Mouse (Mus musculus) ovary, adult 18-20 months (tissue): ENCODE measurements around the gene Iqsec1.

Experiments
- DNase-seq: peaks from one replicate; pipeline ENCODE4 v3.0.0; 2022; ENCODE audit warnings: low spot score, mixed read lengths

Iqsec1 gene

DNA sequence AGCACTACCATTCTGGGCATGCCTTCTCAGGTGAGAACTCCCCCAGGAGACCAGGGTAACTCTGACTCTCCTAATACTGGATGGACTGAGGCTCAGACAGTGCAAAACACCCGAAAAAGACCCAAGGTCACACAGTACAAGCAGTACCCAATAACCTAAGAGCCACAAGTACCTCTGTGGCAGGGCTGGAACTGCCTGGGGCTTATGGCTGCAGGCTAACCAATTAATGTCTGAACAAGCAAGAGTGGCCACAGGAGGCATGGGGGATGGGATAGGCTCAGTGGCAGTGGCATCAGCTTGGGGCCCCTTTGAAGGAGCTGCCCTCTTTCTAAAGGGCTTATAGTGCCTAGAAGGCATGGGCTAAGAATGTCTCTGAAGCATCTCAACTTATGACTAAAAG, 263.0 kb downstream of the Iqsec1 start:
- no peak for DNase-seq

DNA sequence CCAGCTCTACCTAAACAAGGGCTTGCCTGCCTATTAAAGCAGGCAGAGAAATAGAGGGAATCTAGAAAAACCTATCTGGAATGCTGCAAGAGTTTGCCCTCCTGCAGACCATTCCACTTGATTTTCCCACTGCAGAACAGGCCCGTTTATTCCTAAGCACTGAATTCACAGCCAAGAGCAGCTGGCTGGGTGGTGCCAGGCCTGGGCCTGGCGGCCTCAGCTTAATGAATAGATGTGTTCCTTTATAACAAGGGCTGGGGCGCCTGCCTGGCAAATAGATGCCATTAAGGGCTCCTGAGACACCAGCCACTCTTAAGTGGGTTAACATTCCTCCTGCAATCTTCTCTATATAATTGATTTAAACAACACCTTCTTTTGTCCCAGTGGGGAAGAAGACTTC, 265.5 kb downstream of the Iqsec1 start:
- no peak for DNase-seq

DNA sequence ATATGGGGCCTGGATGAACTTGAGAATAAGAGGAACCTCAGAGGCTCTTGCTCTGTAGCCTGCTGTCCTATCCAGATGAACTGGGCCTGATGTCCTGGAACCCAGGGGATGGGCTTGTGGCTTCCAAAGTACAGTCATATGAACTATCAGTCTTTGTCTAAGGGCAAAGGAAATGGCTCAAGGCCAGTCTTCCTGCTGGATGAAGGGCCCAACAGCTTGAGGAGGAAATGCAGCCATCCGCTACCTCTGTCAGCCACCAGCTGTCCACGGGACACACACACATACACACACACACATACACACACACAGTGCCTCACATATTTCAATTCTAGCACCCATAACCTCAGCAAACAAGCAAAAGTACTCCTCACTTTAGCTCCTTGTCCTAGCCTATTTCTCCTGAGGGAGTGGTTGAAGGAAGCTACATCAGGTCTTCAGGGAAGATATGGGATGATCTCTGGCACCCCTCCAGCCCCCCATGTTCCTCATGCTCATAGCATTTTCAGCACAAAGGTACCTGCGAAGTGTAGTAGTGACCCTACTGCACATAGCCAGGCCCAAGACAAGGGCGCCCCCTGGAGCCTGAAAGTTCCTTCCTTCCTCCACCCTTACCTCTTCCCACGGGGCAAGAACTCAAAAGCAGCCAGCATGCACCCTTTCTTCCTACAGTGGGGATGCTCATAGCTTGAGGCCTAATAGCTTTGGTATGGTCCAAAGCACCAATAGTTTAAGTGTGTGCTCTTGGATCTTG, 267.3 kb downstream of the Iqsec1 start:
- DNase-seq, result no peak

DNA sequence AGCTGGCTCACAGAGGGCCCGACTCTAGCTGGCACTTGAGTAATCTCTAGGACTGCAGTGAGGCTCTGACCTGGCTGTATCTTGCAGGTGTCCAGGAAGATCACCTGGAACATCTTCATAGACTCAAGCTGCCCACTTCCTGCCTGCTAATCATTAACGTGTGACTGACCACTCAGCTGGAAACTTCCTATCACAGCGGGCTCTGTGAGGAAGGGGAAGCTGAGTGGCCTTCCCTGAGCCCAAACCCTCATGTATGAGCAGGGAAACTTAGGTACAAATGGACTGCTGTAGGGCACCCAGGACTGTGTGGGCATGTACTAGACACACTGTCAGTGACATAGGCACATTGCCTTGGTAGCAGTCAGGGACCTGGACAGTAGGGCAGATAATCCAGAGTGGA, 268.3 kb downstream of the Iqsec1 start:
- DNase-seq, result no peak

DNA sequence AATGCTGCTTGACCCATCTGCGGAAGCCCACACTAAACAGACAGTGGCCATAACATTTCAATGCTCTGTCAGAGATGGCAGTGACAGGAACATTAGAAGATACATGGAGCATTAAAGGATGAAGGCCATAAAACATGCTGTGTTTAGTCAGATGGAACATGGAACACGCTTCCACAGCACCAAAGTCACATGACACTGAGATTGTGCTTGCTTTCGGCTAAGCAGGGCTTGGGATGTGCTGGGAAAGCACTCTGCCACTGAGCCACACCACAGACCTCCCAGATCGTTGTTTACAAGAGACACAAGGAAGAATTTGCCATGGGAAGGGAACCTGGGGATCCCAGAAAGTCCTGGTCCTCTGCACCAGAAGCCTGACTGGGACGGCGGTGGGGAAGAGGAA, 269.1 kb downstream of the Iqsec1 start:
- DNase-seq, result no peak

DNA sequence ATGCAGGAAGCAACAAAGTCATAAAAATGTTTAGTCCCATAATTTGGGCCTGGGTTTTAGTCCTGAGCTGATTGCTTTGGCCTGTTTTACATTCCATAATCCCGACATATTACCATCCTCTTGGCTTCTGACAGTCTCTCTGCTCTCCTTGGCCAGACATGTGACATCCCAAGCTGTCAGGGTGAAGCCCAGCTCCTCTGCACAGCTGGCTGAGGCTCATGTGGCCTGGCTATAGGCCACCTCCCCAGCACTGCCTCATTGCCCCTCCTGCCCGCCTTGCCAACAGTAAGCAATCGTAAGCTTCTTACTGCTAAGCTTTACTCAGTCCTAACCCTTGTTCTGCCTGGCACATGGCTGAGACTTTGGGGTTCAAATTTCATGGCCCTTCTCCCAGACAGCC, 270.0 kb downstream of the Iqsec1 start:
- DNase-seq, result no peak

DNA sequence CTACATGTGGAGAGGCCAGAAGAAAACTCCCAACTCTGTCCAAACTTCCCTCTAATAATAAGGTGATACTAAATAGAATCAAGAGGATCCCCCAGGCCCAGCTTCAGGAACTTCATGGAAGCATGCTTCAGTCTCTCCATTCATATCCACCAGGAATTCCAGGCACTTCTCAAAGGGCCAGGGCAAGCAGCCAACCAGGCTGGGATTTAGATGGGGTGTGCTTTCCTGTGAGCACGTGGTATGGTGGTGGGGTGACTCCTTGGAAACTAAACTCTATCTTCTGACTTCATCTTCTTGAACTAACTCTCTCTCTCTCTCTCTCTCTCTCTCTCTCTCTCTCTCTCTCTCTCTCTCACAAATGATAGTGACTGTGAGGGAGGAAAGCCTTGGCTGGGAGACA, 270.8 kb downstream of the Iqsec1 start:
- no peak for DNase-seq

DNA sequence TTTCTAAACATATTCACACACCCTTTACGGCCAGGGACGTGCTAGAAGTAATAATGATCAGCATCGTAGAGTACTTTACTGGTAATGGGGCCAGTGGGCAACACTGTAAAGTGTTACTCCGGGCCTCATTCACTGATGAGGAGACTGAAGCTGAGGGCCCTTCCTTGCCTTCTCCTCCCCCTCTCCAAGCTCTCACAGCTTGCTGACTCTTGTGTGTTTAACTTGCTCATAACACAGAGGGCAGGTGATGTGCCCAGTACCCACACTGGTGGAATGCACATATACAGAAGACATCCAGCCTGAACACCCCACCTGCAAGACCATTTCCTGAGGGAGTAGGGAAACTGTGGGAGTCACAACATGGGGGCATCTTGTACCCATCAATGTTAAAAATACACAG, 271.6 kb downstream of the Iqsec1 start:
- no peak for DNase-seq

DNA sequence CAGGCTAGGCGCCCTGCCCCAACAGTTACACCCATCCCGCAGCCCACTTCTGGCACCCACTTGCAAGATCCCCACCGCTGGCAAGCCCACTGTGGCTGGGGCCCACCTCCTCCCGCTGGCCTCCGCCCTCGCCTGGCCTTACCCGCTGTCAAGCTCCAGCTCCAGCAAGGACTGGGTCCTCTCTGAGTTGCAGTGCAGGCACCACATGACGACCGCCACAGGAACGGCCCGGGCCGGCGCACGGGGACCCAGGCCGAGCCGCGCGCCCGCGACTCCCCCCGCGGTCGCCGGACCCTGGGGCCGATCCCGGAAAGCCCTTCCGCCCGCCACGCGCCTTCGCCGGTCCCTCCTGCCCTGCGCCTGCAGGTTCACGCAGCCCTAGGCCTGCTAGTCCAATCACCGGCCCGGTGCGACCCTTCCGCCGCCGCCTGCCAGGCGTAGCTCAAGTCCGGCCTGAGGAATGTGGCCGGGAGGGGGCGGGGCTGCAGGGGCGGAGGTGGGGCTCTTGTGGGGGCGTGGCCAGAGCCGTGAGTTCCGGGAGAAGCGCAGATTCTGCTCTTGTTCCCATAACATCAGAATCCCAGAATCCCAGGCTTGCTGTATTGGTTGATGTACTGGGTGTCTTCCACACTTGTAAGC, 272.3 kb downstream of the Iqsec1 start:
- peak; percentile 81 for DNase-seq

DNA sequence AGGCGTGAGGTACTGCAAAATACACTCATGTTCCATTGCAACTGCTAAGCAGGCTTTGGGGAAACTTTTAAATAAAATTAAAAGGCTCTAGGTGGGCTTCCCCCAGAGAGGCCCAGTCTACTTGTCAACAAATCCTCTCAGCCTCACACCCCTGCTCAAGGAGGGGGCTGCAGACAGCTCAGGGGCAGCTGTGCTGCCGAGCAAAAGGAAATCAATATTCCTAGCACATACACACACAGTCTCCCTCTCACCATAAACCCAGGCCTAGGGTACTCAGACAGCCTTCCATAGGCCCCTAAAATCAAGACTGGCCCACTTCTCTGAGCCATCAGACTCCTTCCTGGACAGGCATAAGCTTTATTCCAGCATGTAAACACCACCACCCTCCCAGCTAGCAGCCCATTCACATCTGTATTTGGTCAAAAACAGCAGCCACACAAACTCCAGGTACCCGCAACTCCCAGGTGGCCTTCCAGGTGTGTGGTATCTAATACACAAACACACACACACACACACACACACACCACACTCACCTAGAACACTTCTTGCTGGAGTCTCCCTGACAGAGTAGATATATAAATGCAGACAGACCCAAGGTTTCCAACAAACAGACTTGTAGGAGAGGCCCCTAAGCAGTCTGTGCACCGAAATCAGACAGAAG, 273.1 kb downstream of the Iqsec1 start:
- DNase-seq, result no peak

DNA sequence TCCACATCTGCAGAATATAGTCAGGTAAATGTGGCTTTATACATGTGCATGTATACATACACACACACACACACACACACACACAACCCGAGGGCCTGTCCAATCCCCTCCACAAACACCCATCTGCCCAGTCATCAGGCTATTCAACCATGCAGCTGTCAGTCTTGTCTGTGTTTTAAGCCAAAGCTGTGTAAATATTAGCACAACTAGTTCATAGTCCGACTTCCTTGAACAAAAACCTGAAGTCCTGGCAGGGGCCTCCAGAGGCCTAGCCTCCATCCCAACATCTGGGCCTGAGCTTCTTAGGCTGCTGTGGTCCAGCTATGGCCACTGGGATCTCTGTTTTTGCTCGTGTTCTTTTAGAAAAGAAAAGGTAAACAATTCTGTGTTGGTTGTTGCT, 274.8 kb downstream of the Iqsec1 start:
- DNase-seq, result no peak

DNA sequence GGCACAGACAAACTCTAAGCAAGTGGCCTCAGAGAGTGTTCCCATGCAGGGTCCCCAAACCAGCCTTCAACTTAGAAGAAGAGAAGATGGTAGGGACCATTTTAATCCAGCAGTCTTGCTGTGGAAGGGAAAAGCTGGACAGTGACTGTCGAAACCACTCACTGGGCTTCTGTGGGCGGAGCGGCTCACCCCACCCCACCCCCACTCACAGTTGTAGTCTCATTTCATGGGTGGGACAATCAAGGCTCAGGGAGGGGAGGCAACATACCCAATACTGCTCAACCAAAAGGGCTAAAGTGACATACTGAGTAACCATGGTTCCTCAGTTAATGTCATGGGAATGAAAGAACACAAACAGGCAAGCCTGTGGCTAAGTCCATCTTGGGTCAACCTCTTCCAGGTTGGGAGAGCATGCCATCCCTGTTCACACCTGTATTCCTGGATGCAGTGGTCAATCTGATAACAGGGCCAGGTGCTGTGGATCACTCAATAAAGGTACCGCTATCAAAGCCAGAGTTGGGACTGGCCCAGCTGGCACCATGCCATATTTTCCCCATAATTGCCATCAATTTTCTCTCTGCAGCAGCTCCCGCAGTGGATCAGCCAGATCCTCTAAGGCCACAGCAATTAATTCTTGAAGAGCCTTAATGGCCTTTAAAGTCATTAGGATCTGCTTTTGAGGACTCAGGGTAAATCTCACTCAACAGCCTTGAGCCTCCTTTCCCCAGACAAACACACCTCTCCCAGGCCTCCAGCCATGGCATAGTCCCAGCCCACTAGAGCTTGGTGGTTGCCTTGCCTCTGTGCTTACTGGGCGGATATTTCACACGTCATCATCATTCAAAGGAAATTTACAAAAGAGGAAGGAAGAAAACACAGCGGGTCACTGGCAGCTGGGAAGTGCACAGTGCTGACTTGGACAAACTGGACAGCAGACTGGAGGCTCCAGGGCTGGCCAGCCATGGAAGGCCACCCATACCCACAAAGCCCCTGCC, 275.7 kb downstream of the Iqsec1 start:
- DNase-seq, result no peak

DNA sequence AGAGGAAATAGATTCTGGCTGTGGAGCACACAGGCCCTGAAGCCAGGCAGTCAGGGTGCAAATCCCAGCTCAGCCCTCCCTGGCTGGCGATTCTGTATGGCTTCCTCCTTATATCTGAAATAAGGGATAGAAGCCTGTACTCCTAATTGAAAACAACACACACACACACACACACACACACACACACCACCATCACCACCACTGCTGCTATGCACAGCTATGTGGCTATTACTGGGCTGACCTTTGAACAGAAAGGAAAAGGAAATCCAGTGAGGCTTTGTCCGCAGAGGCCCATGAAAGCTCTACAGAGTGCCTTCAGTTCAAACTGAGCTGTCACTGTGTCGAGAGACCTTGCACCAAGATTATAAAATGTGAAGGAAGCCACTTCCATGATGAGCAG, 276.4 kb downstream of the Iqsec1 start:
- no peak for DNase-seq

DNA sequence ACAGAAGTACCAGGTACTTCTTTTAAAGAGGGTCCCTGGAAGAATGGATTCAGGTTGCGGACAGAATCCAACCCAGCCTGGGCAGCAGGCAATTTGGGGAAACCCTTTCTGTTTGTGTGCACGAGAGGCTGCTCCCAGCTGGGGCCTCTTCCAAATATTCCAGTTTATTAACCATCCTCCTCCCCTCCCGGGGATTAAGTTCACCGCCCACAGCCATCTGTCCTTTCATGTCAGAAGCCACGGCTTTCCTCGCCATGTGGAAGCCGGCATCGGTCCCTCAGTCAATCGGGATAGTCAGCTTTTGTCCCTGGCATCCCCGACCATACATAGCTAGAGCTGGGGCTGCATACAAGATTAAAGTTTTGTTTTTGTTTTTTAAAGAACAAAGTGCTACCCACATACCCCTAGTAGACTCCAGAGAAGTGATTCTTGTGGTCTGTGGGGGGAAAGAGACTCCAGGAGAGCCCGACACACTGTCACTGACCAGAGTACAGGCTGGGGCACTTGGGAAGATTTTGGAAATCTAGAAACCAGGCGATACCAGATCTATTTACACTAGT, 276.9 kb downstream of the Iqsec1 start:
- no peak for DNase-seq

DNA sequence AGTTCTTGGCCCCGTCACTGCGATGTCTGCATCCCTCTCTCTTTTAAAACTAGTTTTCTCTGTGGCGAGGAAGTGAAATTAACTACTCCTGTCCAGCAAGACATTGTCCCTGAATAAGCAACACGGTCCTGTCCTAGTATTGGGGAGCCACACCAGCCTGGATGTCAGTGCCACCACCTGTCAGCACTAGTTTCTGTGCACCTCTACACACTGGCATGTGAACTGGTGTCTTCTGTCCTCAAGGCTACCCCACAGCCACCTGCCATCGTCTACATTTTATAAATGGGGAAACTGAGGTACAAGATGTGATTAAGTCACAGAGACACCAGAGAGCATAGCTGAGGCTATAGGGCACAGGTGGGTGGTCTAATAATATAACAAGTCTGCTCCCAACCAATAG, 277.7 kb downstream of the Iqsec1 start:
- DNase-seq, result no peak

DNA sequence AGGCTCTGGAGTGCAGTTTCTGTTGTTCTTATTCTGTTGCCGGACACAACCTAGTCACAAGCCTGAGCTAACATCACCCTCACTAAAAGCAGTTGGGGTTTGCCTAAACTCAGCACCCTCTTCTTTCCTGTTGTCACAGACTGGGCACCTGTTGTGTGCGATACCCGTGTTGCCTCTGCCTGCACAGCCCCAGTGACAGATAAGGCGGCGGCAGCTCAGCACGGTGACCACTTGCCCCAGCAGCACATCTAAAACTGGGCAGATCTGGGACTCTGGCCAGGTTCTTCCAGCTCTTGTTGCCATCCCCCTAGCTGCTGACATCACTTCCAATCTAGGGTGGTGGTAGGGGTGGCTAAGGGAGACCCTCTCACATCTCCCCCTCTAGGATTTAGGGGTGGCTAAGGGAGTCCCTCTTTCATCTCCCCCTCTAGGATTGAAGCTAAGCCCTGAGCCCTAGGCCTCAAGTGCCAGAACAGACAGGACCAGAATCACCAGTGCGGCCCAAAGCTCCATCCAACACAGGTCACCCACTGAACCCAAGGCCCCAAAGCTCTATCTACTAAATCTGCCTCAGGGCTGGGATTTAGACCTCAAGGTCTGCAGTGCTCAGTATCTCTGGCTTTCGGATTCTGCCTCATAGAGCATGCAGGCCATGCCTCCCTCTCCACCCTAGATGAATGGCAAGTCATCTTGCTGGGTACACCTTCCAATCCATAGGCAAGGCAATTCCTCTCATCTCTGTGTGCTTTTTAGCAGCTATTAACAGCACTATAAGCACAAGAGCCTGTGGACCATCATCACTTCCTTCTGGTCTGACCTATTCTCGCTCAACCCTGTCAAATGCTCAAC, 278.3 kb downstream of the Iqsec1 start:
- DNase-seq, result no peak

DNA sequence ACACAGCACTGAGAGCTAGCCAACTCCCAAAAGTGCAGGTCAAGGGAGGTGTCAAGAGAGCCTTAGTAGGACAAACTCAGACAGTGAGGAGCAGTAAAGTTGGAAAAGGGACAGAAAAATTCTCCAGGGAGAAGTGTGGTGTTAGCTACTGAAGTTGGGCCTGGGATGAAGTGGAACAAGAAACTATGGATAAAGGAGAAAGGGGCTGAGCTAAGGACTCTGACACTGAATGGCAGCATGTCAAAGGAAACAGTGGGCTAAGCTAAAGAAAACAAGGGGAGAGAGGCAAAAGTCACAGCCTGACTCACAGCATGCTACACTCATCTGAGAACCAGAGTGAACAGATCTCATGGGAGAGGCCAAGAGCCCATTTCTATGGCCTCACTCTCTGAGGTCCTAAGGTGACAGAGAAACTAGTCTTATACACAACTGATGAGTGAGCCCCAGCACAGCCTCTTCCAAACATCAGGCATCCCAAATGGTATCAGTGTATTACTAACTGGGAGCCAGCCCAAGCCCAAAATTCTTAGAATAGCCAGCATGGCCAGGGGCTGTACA, 280.3 kb downstream of the Iqsec1 start:
- peak; percentile 45 for DNase-seq

DNA sequence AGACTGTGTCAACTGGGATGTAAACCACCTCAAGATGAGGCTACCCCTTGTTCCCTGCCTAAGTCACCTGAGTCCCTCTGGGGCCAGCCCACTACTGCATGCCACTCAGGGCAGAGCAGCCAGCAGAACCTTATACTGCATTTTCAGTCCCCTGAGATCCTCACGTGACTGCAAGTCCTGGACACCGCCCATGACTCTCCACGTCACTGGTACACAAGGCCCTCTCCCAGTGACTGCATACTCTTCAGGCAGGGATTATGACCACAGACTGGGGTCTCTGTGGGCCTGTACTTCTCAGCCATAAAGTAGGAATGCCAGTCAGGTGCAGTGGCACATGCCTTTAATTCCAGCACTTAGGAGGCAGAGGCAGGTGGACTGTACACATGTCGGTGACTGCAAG, 281.3 kb downstream of the Iqsec1 start:
- no peak for DNase-seq

DNA sequence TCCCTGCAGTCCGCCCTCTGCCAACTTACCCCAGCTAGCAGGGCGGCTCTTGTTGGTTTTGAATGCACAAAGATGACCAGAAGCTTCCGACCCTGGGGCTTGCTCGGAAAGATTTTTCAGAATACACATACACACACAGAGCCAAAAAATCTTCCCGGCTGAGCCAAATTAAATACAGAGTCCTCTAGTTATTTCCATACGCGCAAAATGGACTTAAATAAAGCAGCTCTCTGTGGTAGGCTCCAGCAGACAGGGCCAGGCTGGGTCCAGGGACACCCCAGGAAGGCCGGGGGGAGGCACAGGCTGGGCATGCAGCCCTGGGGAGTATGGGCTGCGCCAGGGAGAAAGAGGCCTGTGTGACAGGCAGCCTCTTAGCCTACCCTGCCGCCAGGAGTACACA, 282.0 kb downstream of the Iqsec1 start:
- no peak for DNase-seq

DNA sequence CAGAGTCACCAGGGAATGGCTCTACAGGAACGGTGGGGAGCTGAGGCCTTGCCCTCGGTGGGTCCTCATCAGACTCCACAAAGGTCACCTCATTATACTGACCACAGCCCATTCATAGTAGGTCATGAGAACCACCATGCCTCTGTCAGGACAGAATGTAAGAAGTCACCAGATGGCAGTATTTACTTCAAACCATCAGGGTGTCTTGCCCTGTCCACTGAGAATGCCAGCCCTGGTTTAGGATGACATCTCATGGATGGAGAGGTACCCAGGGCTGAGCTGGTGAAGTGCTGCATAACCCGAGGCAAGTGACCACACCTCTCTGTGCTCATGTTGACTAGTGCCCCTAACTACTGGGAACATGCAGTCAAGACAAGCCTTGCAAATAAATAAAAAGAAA, 282.7 kb downstream of the Iqsec1 start:
- no peak for DNase-seq
